Comparison of ENCODE assay signal across 8 mouse cellular contexts in the genomic region with DNA sequence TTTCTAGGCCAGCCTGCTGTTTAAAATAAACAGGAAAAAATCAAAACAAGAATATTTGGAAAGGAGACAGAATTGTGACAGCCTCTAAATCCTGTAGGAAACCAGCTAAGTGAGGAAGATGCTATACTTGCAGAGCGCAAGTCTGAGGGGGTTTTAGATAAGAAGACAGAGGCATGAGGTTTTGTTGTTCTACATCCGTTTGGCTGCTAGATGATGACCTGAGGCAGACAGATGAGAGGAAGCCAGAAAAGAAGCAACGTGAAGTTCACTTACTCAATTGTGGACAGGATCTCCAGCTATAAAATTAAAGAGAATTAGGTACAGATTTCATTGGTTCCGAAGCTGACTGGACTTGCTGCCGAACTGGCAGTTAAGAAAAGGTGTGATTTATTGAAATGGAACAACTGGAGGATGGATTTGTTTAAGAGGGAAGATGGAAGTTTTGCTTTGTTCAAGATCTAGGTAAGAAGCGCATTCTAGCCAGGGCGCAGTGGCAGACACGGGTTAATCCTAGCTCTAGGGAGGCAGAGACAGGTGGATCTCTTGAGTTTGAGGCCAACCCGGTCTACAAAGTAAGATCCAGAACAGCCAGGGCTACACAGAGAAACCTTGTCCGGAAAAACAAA. TPM values are rescaled to one million over a fixed set of nuclear protein-coding genes. Genes with fewer than 3 reads are reported as not detected.
A peak's percentile ranks its signal among the peaks of the same experiment; 100 is the strongest.
DNase-seq lines count a peak whose midpoint lies in the region; ATAC-seq and TF ChIP-seq lines count a peak whose summit lies in the region.

No protein-coding gene starts in this region.

- H3K4me1 ChIP-seq in cerebellum, adult 2 months (ENCODE audit: control insufficient read depth, insufficient read depth, low read length), result peaks cover 3% of the 10 kb centered on the region
- peaks cover 17% of the 10 kb centered on the region for H3K4me1 ChIP-seq in limb, embryonic 15.5 days
- peaks cover 11% of the 10 kb centered on the region for H3K4me1 ChIP-seq in stomach, embryonic 14.5 days (ENCODE audit: control insufficient read depth, insufficient read depth, low read length)

- 34% methylated on average over 10 of the region's 10 CpGs for WGBS in cerebellum, adult 2 months
- 20% methylated on average over 10 of the region's 10 CpGs for WGBS in limb, embryonic 15.5 days
- WGBS in stomach, embryonic 14.5 days, result 22% methylated on average over 10 of the region's 10 CpGs

- peak overlapping the region; percentile 74 for H3K4me2 ChIP-seq in limb, embryonic 15.5 days
- peak overlapping the region; percentile 52 for H3K4me2 ChIP-seq in stomach, embryonic 14.5 days (replicated peaks; ENCODE audit: low read depth, low read length)

- no peak for TF ChIP-seq POLR2A in cerebellum, adult 2 months (IDR thresholded peaks at IDR 0.05; ENCODE audit: borderline replicate concordance, insufficient read depth, low read length)

- H3K27me3 ChIP-seq in cerebellum, adult 2 months (ENCODE audit: control insufficient read depth, insufficient read depth, low read length), result no peaks in the 10 kb centered on the region
- no peaks in the 10 kb centered on the region for H3K27me3 ChIP-seq in limb, embryonic 15.5 days
- H3K27me3 ChIP-seq in stomach, embryonic 14.5 days (ENCODE audit: control insufficient read depth, insufficient read depth, low read length), result no peaks in the 10 kb centered on the region

- H3K27ac ChIP-seq in cerebellum, adult 2 months (ENCODE audit: insufficient read depth, low read length), result no peak overlapping the region
- H3K27ac ChIP-seq in limb, embryonic 15.5 days, result no peak overlapping the region
- H3K27ac ChIP-seq in stomach, embryonic 14.5 days (ENCODE audit: low read length), result no peak overlapping the region

- peaks cover 31% of the 10 kb centered on the region for H3K36me3 ChIP-seq in limb, embryonic 15.5 days
- H3K36me3 ChIP-seq in stomach, embryonic 14.5 days (ENCODE audit: control insufficient read depth, insufficient read depth, low read length), result peaks cover 23% of the 10 kb centered on the region

- peak overlapping the region; percentile 74 for H3K4me3 ChIP-seq in cerebellum, adult 2 months (replicated peaks; ENCODE audit: insufficient read depth, low read depth, low read length)
- H3K4me3 ChIP-seq in limb, embryonic 15.5 days, result peak overlapping the region; percentile 87
- peak overlapping the region; percentile 90 for H3K4me3 ChIP-seq in stomach, embryonic 14.5 days (ENCODE audit: low read depth, low read length)

- no peak for DNase-seq in cerebellum, adult 2 months
- DNase-seq in cerebellum, adult 9-11 months, result no peak
- peak; percentile 20 for DNase-seq in thymus, postnatal 0 days (ENCODE audit: low spot score)
- no peak for DNase-seq in thymus, postnatal 36 days
- DNase-seq in left cerebral cortex, adult 11 months (ENCODE audit: low spot score), result no peak
- no peak for DNase-seq in ovary, postnatal 10 days (ENCODE audit: low spot score)

- no peak for ATAC-seq in limb, embryonic 15.5 days (ENCODE audit: insufficient number of reproducible peaks, low FRiP score, low TSS enrichment, low read depth)
- ATAC-seq in stomach, embryonic 14.5 days (ENCODE audit: insufficient number of reproducible peaks, insufficient read depth, low FRiP score, low read depth), result 0 out of 2 replicates have a peak, but pooled peaks have one; percentile 11

- H3K9ac ChIP-seq in limb, embryonic 15.5 days, result peak overlapping the region; percentile 71
- peak overlapping the region; percentile 22; the same call in 1 of the 2 replicates for H3K9ac ChIP-seq in stomach, embryonic 14.5 days (replicated peaks; ENCODE audit: low read depth, low read length)

- TF ChIP-seq CTCF in cerebellum, adult 2 months (IDR thresholded peaks at IDR 0.05; ENCODE audit: borderline replicate concordance, insufficient read depth, low read depth, low read length), result no peak

- no peaks in the 10 kb centered on the region for H3K9me3 ChIP-seq in limb, embryonic 15.5 days
- H3K9me3 ChIP-seq in stomach, embryonic 14.5 days (ENCODE audit: control insufficient read depth, low read depth, low read length), result no peaks in the 10 kb centered on the region

RNA-seq across cellular contexts. Expression of gene Xpc, which starts 0.8 kb away (rescaled TPM):
- 13.2 and 14.4 TPM in 2 replicates for polyA plus RNA-seq in cerebellum, adult 2 months (2012; rRNA removed)
- 26.4 and 27.5 TPM in 2 replicates for polyA plus RNA-seq in thymus, postnatal 0 days (2015; fragmentation: Nextera tagmentation; extraction: Ambion mirVana)
- polyA plus RNA-seq in limb, embryonic 15.5 days (2015; fragmentation: Nextera tagmentation; extraction: Ambion mirVana), result 13.9 and 14.2 TPM in 2 replicates
- polyA plus RNA-seq in stomach, embryonic 14.5 days (2014; fragmentation: Nextera tagmentation; extraction: Ambion mirVana), result 15.8 and 17.7 TPM in 2 replicates

RNA-seq across cellular contexts. Expression of gene Lsm3, which starts 0.9 kb away (rescaled TPM):
- 51.3 and 51.8 TPM in 2 replicates for polyA plus RNA-seq in cerebellum, adult 2 months (2012; rRNA removed)
- polyA plus RNA-seq in thymus, postnatal 0 days (2015; fragmentation: Nextera tagmentation; extraction: Ambion mirVana), result 327 and 351 TPM in 2 replicates
- polyA plus RNA-seq in limb, embryonic 15.5 days (2015; fragmentation: Nextera tagmentation; extraction: Ambion mirVana), result 186 and 202 TPM in 2 replicates
- 252 and 279 TPM in 2 replicates for polyA plus RNA-seq in stomach, embryonic 14.5 days (2014; fragmentation: Nextera tagmentation; extraction: Ambion mirVana)

RNA-seq across cellular contexts. Expression of gene Tmem43, which starts 41.3 kb away (rescaled TPM):
- 32.1 and 32.7 TPM in 2 replicates for polyA plus RNA-seq in cerebellum, adult 2 months (2012; rRNA removed)
- 44.3 and 44.5 TPM in 2 replicates for polyA plus RNA-seq in thymus, postnatal 0 days (2015; fragmentation: Nextera tagmentation; extraction: Ambion mirVana)
- polyA plus RNA-seq in limb, embryonic 15.5 days (2015; fragmentation: Nextera tagmentation; extraction: Ambion mirVana), result 81.3 and 89.9 TPM in 2 replicates
- polyA plus RNA-seq in stomach, embryonic 14.5 days (2014; fragmentation: Nextera tagmentation; extraction: Ambion mirVana), result 52.7 and 54.3 TPM in 2 replicates

RNA-seq across cellular contexts. Expression of gene Chchd4, which starts 41.5 kb away (rescaled TPM):
- 14.5 and 14.9 TPM in 2 replicates for polyA plus RNA-seq in cerebellum, adult 2 months (2012; rRNA removed)
- 21.6 and 23.7 TPM in 2 replicates for polyA plus RNA-seq in thymus, postnatal 0 days (2015; fragmentation: Nextera tagmentation; extraction: Ambion mirVana)
- 18.9 and 21.8 TPM in 2 replicates for polyA plus RNA-seq in limb, embryonic 15.5 days (2015; fragmentation: Nextera tagmentation; extraction: Ambion mirVana)
- 24.0 and 26.4 TPM in 2 replicates for polyA plus RNA-seq in stomach, embryonic 14.5 days (2014; fragmentation: Nextera tagmentation; extraction: Ambion mirVana)
